Mouse (Mus musculus) colon, adult 2 months (tissue): ENCODE results near the gene Cd164. TPM values are rescaled to one million over a fixed set of nuclear protein-coding genes. Genes with fewer than 3 reads are reported as not detected.

Experiments used
- polyA plus RNA-seq: library from polyadenylated mRNA; depleted of rRNA; stranded (reverse); fragments of >200 nt; gene quantifications from 2 replicates; pipeline ENCODE4 v1.2.3, GENCODE M21; 2012; rRNA removed

The Cd164 gene
- polyA plus RNA-seq = 87.3 and 106 TPM in 2 replicates

GRCm38 (mm10) chr10:41518981-41519618 is at the start of gene Cd164:
Gene Cd164 (plus strand): TSS chr10:41519414.

GRCm38 (mm10) chr10:41476171-41477017 is 42.8 kb upstream of the Cd164 start, which contains the start of gene Mical1:
Gene Mical1 (plus strand): TSS chr10:41476314.

GRCm38 (mm10) chr10:41489708-41490517 is 29.3 kb upstream of the Cd164 start, which contains the start of the genes Smpd2 and Ppil6:
Gene Smpd2 (minus strand): TSS chr10:41490369.
Gene Ppil6 (plus strand): TSS chr10:41490439.

Other genes with a start within 250 kb of the Cd164 start
- gene Fig4, start 216.2 kb upstream of the Cd164 start, polyA plus RNA-seq = 7.2 and 8.5 TPM in 2 replicates
- gene Ak9, start 215.4 kb upstream of the Cd164 start, polyA plus RNA-seq = not detected in 2 replicates
- 12.5 and 14.8 TPM in 2 replicates for gene Zbtb24, start 69.0 kb upstream of the Cd164 start, polyA plus RNA-seq
- 53.2 TPM in 2 replicates for gene Mical1, start 43.1 kb upstream of the Cd164 start, polyA plus RNA-seq
- gene Smpd2, start 29.0 kb upstream of the Cd164 start, polyA plus RNA-seq = 68.4 and 83.2 TPM in 2 replicates
- 0.34 and 0.50 TPM in 2 replicates for gene Ppil6, start 29.0 kb upstream of the Cd164 start, polyA plus RNA-seq
- gene Ccdc162, start 197.2 kb downstream of the Cd164 start, polyA plus RNA-seq = 0.31 and 0.55 TPM in 2 replicates